In the genomic region with DNA sequence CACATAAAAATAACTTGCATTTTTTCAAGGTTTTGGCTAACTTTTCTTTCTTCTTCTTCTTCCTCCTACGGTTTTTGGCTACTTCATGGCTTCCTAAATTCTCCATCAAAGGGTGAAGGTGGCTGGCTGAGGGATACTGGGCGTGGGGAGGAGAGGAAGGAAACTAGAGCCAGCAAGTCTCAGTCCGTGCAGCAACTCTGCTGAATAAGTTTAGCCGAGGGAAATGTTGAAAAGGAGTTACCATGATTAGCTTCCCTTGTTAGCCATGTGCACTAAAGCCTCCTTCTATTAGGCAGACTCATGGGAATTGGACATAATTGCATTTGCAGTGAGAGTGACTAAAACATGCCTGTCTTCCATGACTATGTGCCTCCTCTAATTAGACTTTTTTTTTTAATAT, we compare ENCODE assay signal across 27 mouse cellular contexts.
DNase-seq lines count a peak whose midpoint lies in the region; ATAC-seq and TF ChIP-seq lines count a peak whose summit lies in the region.
"Had no signal": no experiment of that assay in that cellular context is flagged by ENCODE, and none has a peak within 500 bp of the region (broad histone marks: within the 10 kb centered on the region; RNA-seq: fewer than 3 reads in every experiment).

No protein-coding gene starts in this region.

- no peaks in the 10 kb centered on the region for H3K27me3 ChIP-seq in hindbrain, postnatal 0 days (ENCODE audit: insufficient read depth, low read length)
- H3K27me3 ChIP-seq in hindbrain, embryonic 13.5 days: no peaks in the 10 kb centered on the region
- H3K27me3 ChIP-seq: embryonic facial prominence, embryonic 13.5 days; forebrain, embryonic 12.5 days; forebrain, embryonic 15.5 days; heart, embryonic 13.5 days; Patski had no signal

- H3K4me1 ChIP-seq in hindbrain, postnatal 0 days (ENCODE audit: insufficient read depth, low read length): no peaks in the 10 kb centered on the region
- no peaks in the 10 kb centered on the region for H3K4me1 ChIP-seq in hindbrain, embryonic 13.5 days (replicated peaks)
- H3K4me1 ChIP-seq: embryonic facial prominence, embryonic 10.5 days; forebrain, embryonic 12.5 days; forebrain, embryonic 15.5 days; heart, embryonic 13.5 days; hindbrain, embryonic 10.5 days had no signal

- no peak for TF ChIP-seq CTCF in hindbrain, postnatal 0 days (IDR thresholded peaks at IDR 0.05; ENCODE audit: low read depth)

- DNase-seq in gastrocnemius, adult 18-20 months (ENCODE audit: low spot score): peak; percentile 2
- no peak for DNase-seq in gastrocnemius, adult 8-10 months (ENCODE audit: low spot score in 2 of 2)
- peak; percentile 93 for DNase-seq in heart, adult 11 months
- no peak for DNase-seq in heart, postnatal 14 days
- DNase-seq in hindbrain, postnatal 0 days (ENCODE audit: low spot score): peak; percentile 23
- DNase-seq in MN1 (ENCODE audit: low spot score): peak; percentile 72
- DNase-seq in kidney, adult 8-10 months: no peak
- DNase-seq: adrenal gland, postnatal 10 days; adrenal gland, postnatal 36 days; cerebellum, adult 11 months; cerebellum, adult 8-10 months; cerebellum, postnatal 10 days; cerebellum, postnatal 36 days; embryo, embryonic 11 days; kidney, adult 2 months had no signal

- no peaks in the 10 kb centered on the region for H3K36me3 ChIP-seq in hindbrain, postnatal 0 days (ENCODE audit: insufficient read depth, low read length)
- no peaks in the 10 kb centered on the region for H3K36me3 ChIP-seq in hindbrain, embryonic 13.5 days
- H3K36me3 ChIP-seq: embryonic facial prominence, embryonic 10.5 days; embryonic facial prominence, embryonic 13.5 days; forebrain, embryonic 12.5 days; forebrain, embryonic 15.5 days; heart, embryonic 13.5 days; hindbrain, embryonic 10.5 days had no signal

- no peak for ATAC-seq in hindbrain, postnatal 0 days
- ATAC-seq in hindbrain, embryonic 13.5 days (ENCODE audit: low FRiP score): no peak
- ATAC-seq: forebrain, embryonic 15.5 days; intestine, postnatal 0 days; Patski had no signal

- no peak overlapping the region for H3K27ac ChIP-seq in hindbrain, postnatal 0 days
- H3K27ac ChIP-seq in hindbrain, embryonic 13.5 days: no peak overlapping the region
- H3K27ac ChIP-seq: embryonic facial prominence, embryonic 10.5 days; embryonic facial prominence, embryonic 13.5 days; forebrain, embryonic 12.5 days; forebrain, embryonic 15.5 days; heart, adult 2 months; heart, embryonic 13.5 days; hindbrain, embryonic 10.5 days; hindbrain, embryonic 14.5 days had no signal

- no peak overlapping the region for H3K4me3 ChIP-seq in hindbrain, postnatal 0 days (ENCODE audit: low read length)
- no peak overlapping the region for H3K4me3 ChIP-seq in hindbrain, embryonic 13.5 days
- H3K4me3 ChIP-seq: embryonic facial prominence, embryonic 10.5 days; embryonic facial prominence, embryonic 13.5 days; erythroblast, embryonic 14.5 days; forebrain, embryonic 12.5 days; forebrain, embryonic 15.5 days; heart, adult 2 months; heart, embryonic 13.5 days; hindbrain, embryonic 10.5 days had no signal

- H3K9ac ChIP-seq in hindbrain, postnatal 0 days (replicated peaks; ENCODE audit: low read length): no peak overlapping the region
- H3K9ac ChIP-seq in hindbrain, embryonic 13.5 days: no peak overlapping the region
- H3K9ac ChIP-seq: embryonic facial prominence, embryonic 13.5 days; forebrain, embryonic 12.5 days; forebrain, embryonic 15.5 days; heart, embryonic 13.5 days; hindbrain, embryonic 14.5 days had no signal

- WGBS in hindbrain, postnatal 0 days: 50% methylated on average over 4 of the region's 4 CpGs
- 73% methylated on average over 4 of the region's 4 CpGs for WGBS in hindbrain, embryonic 13.5 days

- intact Hi-C loops in heart, postnatal 14 days (cut with DNase I): no loop called here

- H3K4me2 ChIP-seq in hindbrain, postnatal 0 days (ENCODE audit: low read depth, low read length): no peak overlapping the region
- no peak overlapping the region for H3K4me2 ChIP-seq in hindbrain, embryonic 13.5 days
- H3K4me2 ChIP-seq: embryonic facial prominence, embryonic 13.5 days; forebrain, embryonic 12.5 days; forebrain, embryonic 15.5 days; heart, embryonic 13.5 days; hindbrain, embryonic 14.5 days had no signal

- no peaks in the 10 kb centered on the region for H3K9me3 ChIP-seq in hindbrain, postnatal 0 days (ENCODE audit: low read length)
- no peaks in the 10 kb centered on the region for H3K9me3 ChIP-seq in hindbrain, embryonic 13.5 days
- H3K9me3 ChIP-seq: embryonic facial prominence, embryonic 10.5 days; embryonic facial prominence, embryonic 13.5 days; forebrain, embryonic 12.5 days; forebrain, embryonic 15.5 days; hindbrain, embryonic 10.5 days had no signal

Comparison
In these comparisons a context has a peak if more than half of its experiments do, and no peak if none do; other contexts are left out.
1. DNase-seq: peak in gastrocnemius, adult 18-20 months (single experiment), heart, adult 11 months (single experiment), hindbrain, postnatal 0 days (single experiment) and MN1 (single experiment); none in gastrocnemius, adult 8-10 months (0 of 2), heart, postnatal 14 days (0 of 2) and kidney, adult 8-10 months (0 of 2).